ENCODE assay signal across 22 mouse cellular contexts in the genomic region with DNA sequence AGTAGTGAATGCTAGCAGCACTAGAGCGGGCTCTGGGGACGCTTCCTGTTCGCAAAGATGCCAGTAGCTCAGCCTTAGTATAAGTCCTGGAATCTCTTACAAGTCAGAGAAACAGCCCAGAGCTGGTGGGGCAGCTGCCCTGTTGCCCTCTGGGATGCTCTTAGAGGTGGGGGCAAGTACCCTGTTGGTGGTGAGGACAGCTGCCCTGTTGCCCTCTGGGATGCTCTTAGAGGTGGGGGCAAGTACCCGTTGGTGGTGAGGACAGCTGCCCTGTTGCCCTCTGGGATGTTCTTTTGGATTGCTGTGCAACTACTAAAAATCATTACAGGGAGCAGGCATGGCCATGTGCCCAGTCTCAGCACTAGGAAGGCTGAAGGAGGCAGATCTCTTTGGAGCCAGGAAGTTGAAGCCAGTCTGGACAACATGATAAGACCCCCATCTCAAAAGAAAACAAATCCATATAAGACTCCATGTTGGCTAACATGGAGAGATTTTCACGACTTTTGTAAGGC.
"Had no signal": no experiment of that assay in that cellular context is flagged by ENCODE, and none has a peak within 500 bp of the region (broad histone marks: within the 10 kb centered on the region; RNA-seq: fewer than 3 reads in every experiment).

No protein-coding gene starts in this region.

- H3K4me3 ChIP-seq: forebrain, embryonic 15.5 days; heart, adult 2 months; heart, embryonic 13.5 days; hindbrain, embryonic 13.5 days; hindbrain, embryonic 15.5 days; limb, embryonic 13.5 days; limb, embryonic 15.5 days; liver, embryonic 12.5 days had no signal

- H3K9me3 ChIP-seq: forebrain, embryonic 15.5 days; heart, embryonic 13.5 days; hindbrain, embryonic 13.5 days; hindbrain, embryonic 15.5 days; limb, embryonic 13.5 days; limb, embryonic 15.5 days; liver, embryonic 12.5 days had no signal

- ATAC-seq: forebrain, embryonic 15.5 days; forebrain, postnatal 0 days; hindbrain, postnatal 0 days; intestine, embryonic 16.5 days; liver, embryonic 12.5 days had no signal

- H3K27ac ChIP-seq: forebrain, embryonic 15.5 days; heart, adult 2 months; heart, embryonic 13.5 days; hindbrain, embryonic 13.5 days; hindbrain, embryonic 15.5 days; hindbrain, postnatal 0 days; kidney, postnatal 0 days; limb, embryonic 13.5 days; limb, embryonic 15.5 days; liver, embryonic 12.5 days; liver, embryonic 14.5 days had no signal

- H3K4me2 ChIP-seq: forebrain, embryonic 15.5 days; heart, embryonic 11.5 days; heart, embryonic 13.5 days; hindbrain, embryonic 13.5 days; hindbrain, embryonic 15.5 days; limb, embryonic 13.5 days; limb, embryonic 15.5 days; liver, embryonic 12.5 days had no signal

- H3K4me1 ChIP-seq: forebrain, embryonic 15.5 days; liver, embryonic 12.5 days had no signal

- DNase-seq: forebrain, postnatal 0 days; gastrocnemius, postnatal 14 days; gastrocnemius, postnatal 36 days; heart, adult 11 months; heart, adult 2 months; heart, postnatal 10 days; layer of hippocampus, adult 9-11 months; layer of hippocampus, postnatal 36 days; left cerebral cortex, postnatal 4 days; lung, adult 18-20 months had no signal

- H3K36me3 ChIP-seq: forebrain, embryonic 15.5 days; heart, embryonic 13.5 days; hindbrain, embryonic 13.5 days; hindbrain, embryonic 15.5 days; limb, embryonic 13.5 days; limb, embryonic 15.5 days; liver, embryonic 12.5 days had no signal

- H3K9ac ChIP-seq: forebrain, embryonic 15.5 days; forebrain, postnatal 0 days; heart, embryonic 13.5 days; hindbrain, embryonic 13.5 days; hindbrain, embryonic 15.5 days; limb, embryonic 13.5 days; limb, embryonic 15.5 days; liver, embryonic 12.5 days; liver, embryonic 14.5 days had no signal

- H3K27me3 ChIP-seq: forebrain, embryonic 15.5 days; heart, embryonic 13.5 days; hindbrain, embryonic 13.5 days; hindbrain, embryonic 15.5 days; limb, embryonic 13.5 days; limb, embryonic 15.5 days had no signal
